Mouse (Mus musculus) small intestine, adult 2 months (tissue): ENCODE data around the gene Jun. TPM values are rescaled to one million over a fixed set of nuclear protein-coding genes. Genes with fewer than 3 reads are reported as not detected.
A peak's percentile ranks its signal among the peaks of the same experiment; 100 is the strongest.

ENCODE experiments used
- H3K27ac ChIP-seq: fragments of 200-500 bp; 2 replicates; pipeline ENCODE4 v1.5.1; 2012; ENCODE audit warnings: low read depth, low read length, control low read depth, inconsistent platforms; ENCODE audit not compliant: insufficient read depth
- H3K27me3 ChIP-seq: fragments of 200-500 bp; 2 replicates; pipeline ENCODE4 v1.6.1; 2012; ENCODE audit warnings: mild to moderate bottlenecking, moderate library complexity, low read length, inconsistent platforms; ENCODE audit not compliant: control insufficient read depth, insufficient read depth
- H3K36me3 ChIP-seq: fragments of 200-500 bp; 2 replicates; pipeline ENCODE4 v1.6.1; 2012; ENCODE audit warnings: mild to moderate bottlenecking, low read length, control low read depth, inconsistent platforms; ENCODE audit not compliant: control insufficient read depth, insufficient read depth
- H3K4me1 ChIP-seq: fragments of 200-500 bp; 2 replicates; pipeline ENCODE4 v1.6.1; 2012; ENCODE audit warnings: low read length, inconsistent platforms, mixed read lengths; ENCODE audit not compliant: control insufficient read depth, insufficient read depth, insufficient read length
- H3K4me3 ChIP-seq: fragments of 200-500 bp; 2 replicates; pipeline ENCODE4 v1.5.1; 2012; ENCODE audit warnings: low read depth, mild to moderate bottlenecking, control low read depth, inconsistent platforms, low read length, moderate library complexity
- CTCF ChIP-seq: fragments of 200-500 bp; IDR thresholded peaks from 2 replicates; pipeline ENCODE4 v1.5.1; 2012; ENCODE audit warnings: low read depth, mild to moderate bottlenecking, control low read depth, inconsistent platforms, low read length, moderate library complexity, mixed read lengths; ENCODE audit not compliant: insufficient replicate concordance, insufficient read length; ENCODE audit errors: extremely low read depth
- POLR2A ChIP-seq: fragments of 200-500 bp; IDR thresholded peaks from 2 replicates; pipeline ENCODE4 v1.6.1; 2012; ENCODE audit warnings: low read depth, mild to moderate bottlenecking, control low read depth, inconsistent platforms, low read length, moderate library complexity
- WGBS: fragments of 180-500 bp; shearing (Covaris S2); methylation state at CpG from one replicate; pipeline ENCODE4 v1.1.7; 2018; 5-methylcytosine and 5-hydroxymethylcytosine counted together
- polyA plus RNA-seq: library from polyadenylated mRNA; depleted of rRNA; stranded (reverse); fragments of >200 nt; gene quantifications from 2 replicates; pipeline ENCODE4 v1.2.3, GENCODE M21; 2012

Jun gene
- polyA plus RNA-seq, 1 experiment, result 143 TPM

DNA sequence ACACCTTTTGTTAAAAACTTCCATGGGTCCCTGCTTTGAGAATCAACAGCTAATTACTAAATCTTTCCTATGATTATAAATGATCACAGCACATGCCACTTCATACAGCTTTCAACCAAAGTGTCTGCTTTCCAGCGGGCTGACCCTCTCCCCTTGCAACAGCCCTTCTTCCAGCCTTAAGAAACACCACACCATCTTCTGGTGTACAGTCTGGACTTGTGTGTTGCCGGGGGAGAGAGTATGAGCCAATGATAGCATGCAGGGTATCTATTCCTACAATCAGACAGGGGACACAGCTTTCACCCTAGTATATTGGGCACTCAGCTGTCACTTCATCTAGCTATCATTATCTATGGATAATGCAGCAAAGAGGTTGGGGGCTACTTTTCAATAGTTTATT lies 2.9 kb downstream of the Jun start:
- Histone ChIP-seq H3K4me1 (no peaks in the 10 kb centered on the region; the same call in 1 of the 2 replicates), H3K27ac (no peak overlapping the region), H3K4me3 (peak overlapping the region; percentile 38; the same call in 1 of the 2 replicates), H3K27me3 (no peaks in the 10 kb centered on the region), H3K36me3 (peaks cover 4% of the 10 kb centered on the region; the same call in 1 of the 2 replicates)
- TF ChIP-seq CTCF (no peak), POLR2A (no peak)
- 15% methylated on average over 2 of the region's 2 CpGs for WGBS

- Histone ChIP-seq H3K36me3 (peaks cover 4% of the 10 kb centered on the region; the same call in 1 of the 2 replicates), H3K4me3 (no peak overlapping the region), H3K4me1 (no peaks in the 10 kb centered on the region; the same call in 1 of the 2 replicates), H3K27me3 (no peaks in the 10 kb centered on the region), H3K27ac (no peak overlapping the region)
- 26% methylated on average over 4 of the region's 4 CpGs for WGBS
- TF ChIP-seq CTCF, result no peak
- no peak for TF ChIP-seq POLR2A
Observed at GRCm38 (mm10) chr4:95048731-95049100, 3.3 kb downstream of the Jun start.

- WGBS, result 29% methylated on average over 5 of the region's 5 CpGs
- H3K27ac ChIP-seq, result 0 out of 2 replicates have a peak overlapping the region, but pooled peaks have one; percentile 37
Observed at GRCm38 (mm10) chr4:95048021-95048730, 3.8 kb downstream of the Jun start.

GRCm38 (mm10) chr4:95045133-95045532 lies 6.9 kb downstream of the Jun start:
- H3K27me3 ChIP-seq, result no peaks in the 10 kb centered on the region
- H3K27ac ChIP-seq, result no peak overlapping the region
- no peak for TF ChIP-seq CTCF
- no peak for TF ChIP-seq POLR2A
- 80% methylated on average over 1 of the region's 1 CpGs for WGBS
- H3K4me3 ChIP-seq, result no peak overlapping the region
- no peaks in the 10 kb centered on the region; the same call in 1 of the 2 replicates for H3K4me1 ChIP-seq
- H3K36me3 ChIP-seq, result peaks cover 4% of the 10 kb centered on the region; the same call in 1 of the 2 replicates

More at GRCm38 (mm10) chr4:95048021-95048730, 3.8 kb downstream of the Jun start:
- H3K4me3 ChIP-seq, result no peak overlapping the region
- no peaks in the 10 kb centered on the region for H3K27me3 ChIP-seq
- H3K4me1 ChIP-seq, result no peaks in the 10 kb centered on the region; the same call in 1 of the 2 replicates
- peaks cover 4% of the 10 kb centered on the region; the same call in 1 of the 2 replicates for H3K36me3 ChIP-seq
- TF ChIP-seq POLR2A, result no peak
- TF ChIP-seq CTCF, result no peak

GRCm38 (mm10) chr4:95044721-95045120 lies 7.3 kb downstream of the Jun start:
- peaks cover 2% of the 10 kb centered on the region; the same call in 1 of the 2 replicates for H3K36me3 ChIP-seq
- no peak overlapping the region for H3K27ac ChIP-seq
- no peak for TF ChIP-seq POLR2A
- no peak for TF ChIP-seq CTCF
- H3K4me3 ChIP-seq, result no peak overlapping the region
- WGBS, result 90% methylated on average over 6 of the region's 6 CpGs
- no peaks in the 10 kb centered on the region for H3K27me3 ChIP-seq
- no peaks in the 10 kb centered on the region; the same call in 1 of the 2 replicates for H3K4me1 ChIP-seq

- H3K27me3 ChIP-seq, result no peaks in the 10 kb centered on the region
- no peak overlapping the region for H3K4me3 ChIP-seq
- no peaks in the 10 kb centered on the region for H3K4me1 ChIP-seq
- H3K36me3 ChIP-seq, result no peaks in the 10 kb centered on the region
- H3K27ac ChIP-seq, result no peak overlapping the region
- TF ChIP-seq CTCF (no peak), POLR2A (no peak)
- 68% methylated on average over 5 of the region's 5 CpGs for WGBS
Observed at GRCm38 (mm10) chr4:95038024-95038423, 14.0 kb downstream of the Jun start.

- H3K36me3 ChIP-seq, result no peaks in the 10 kb centered on the region
- no peaks in the 10 kb centered on the region for H3K27me3 ChIP-seq
- no peak overlapping the region for H3K27ac ChIP-seq
- WGBS, result 69% methylated on average over 4 of the region's 4 CpGs
- no peak overlapping the region for H3K4me3 ChIP-seq
- H3K4me1 ChIP-seq, result no peaks in the 10 kb centered on the region
- no peak for TF ChIP-seq CTCF
- TF ChIP-seq POLR2A, result no peak
Observed at GRCm38 (mm10) chr4:95031158-95031557, 20.9 kb downstream of the Jun start.
